Mouse (Mus musculus) left cerebral cortex, adult 18-20 months (tissue): Measurements from ENCODE around the gene Phlpp1. TPM values are rescaled to one million over a fixed set of nuclear protein-coding genes. Genes with fewer than 3 reads are reported as not detected.
"Not testable (repeated sequence)": the region's sequence is repeated elsewhere in the genome, so short reads cannot be mapped to it uniquely, and the experiment has no call there.

Source experiments
- DNase-seq, 2 experiments: peaks; one replicate each; pipeline ENCODE4 v3.0.0; 2021 to 2022; ENCODE audit warnings: low spot score in 2 of 2, mixed read lengths in 1 of 2
- total RNA-seq, 2 experiments: library from RNA; stranded (reverse); gene quantifications; 2 replicates each; pipeline ENCODE4 v1.2.3; 2021

Gene Phlpp1
- total RNA-seq, 2 experiments from 2014 or later = 62.0 to 66.9 TPM

GRCm38 (mm10) chr1:106309394-106310039 lies 138.0 kb downstream of the Phlpp1 start:
- no peak for DNase-seq

DNA sequence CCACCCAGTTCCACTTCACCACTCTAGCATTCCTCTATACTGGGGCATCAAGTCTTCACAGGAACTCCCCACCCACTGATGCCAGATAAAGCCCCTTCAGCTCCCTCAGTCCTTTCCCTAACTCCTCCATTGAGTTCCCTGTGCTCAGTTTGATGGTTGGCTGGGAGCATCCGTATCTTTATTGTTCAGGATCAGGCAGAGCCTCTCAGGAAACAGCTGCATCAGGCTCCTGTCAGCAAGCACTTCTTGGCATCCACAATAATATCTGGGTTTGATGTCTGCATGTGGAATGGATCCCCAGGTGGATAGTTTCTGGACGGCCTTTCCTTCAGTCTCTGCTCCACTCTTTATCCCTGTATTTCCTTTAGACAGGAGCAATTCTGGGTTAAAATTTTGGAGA lies 138.7 kb downstream of the Phlpp1 start:
- DNase-seq = no peak

GRCm38 (mm10) chr1:106311830-106312229 lies 140.3 kb downstream of the Phlpp1 start:
- not testable (repeated sequence) for DNase-seq

GRCm38 (mm10) chr1:106314476-106314875 lies 142.9 kb downstream of the Phlpp1 start:
- DNase-seq = no peak

DNA sequence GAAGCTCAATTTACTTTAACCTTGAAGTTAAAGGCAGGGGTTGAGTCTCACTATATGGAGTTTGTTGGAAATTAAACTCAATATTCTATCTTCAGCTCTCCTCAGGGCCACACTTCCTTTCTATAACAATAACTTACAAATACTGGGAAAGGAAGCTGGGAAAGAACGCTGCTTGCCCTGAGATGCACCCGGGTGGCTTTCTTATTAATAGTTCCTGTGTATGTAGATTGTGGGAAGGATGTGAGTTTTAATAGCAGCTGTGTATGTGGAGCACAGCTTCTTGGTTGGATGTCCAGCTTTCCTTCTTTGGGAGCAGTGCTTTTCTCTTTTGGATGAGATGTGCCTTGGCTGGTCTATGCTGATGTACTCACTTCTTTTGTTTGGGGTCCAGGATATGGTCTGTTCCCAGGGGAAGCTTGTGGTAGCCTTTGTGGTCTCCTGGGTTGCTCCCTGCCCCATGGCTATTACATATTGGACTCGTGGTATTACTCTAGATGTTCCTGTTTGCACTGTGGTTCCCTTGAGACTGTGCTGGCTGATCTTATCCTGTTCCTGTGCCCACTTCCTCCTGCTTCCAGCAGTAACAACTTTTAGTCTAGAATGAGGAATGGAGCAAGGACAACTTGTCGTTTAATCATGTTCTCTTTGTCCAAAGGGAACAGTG lies 145.2 kb downstream of the Phlpp1 start:
- DNase-seq = no peak

- no peak for DNase-seq
These were observed 146.8 kb downstream of the Phlpp1 start for GRCm38 (mm10) chr1:106318341-106318740.

GRCm38 (mm10) chr1:106320583-106320982 lies 149.0 kb downstream of the Phlpp1 start:
- DNase-seq = no peak

- DNase-seq = no peak
These were observed 150.0 kb downstream of the Phlpp1 start for GRCm38 (mm10) chr1:106321432-106322126.

DNA sequence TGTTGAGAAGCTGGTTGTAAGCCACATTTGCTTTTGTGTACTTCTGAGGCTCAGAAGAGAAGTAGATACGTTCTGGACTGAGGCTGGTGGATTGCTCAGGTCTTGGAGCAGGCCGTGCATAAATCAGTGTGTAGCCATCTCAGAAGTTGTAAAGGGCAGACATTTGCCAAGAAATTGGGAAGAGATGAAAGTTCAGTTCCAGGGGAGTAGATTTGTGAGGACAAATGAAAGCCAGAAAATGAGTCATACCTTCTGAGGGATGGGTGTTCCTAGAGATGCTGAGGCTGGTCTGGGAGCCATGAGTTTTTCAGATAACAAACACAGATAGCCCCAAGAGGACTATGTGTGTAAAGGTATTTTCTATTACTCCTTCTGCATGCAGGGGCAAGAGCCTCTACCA lies 155.1 kb downstream of the Phlpp1 start:
- DNase-seq = no peak

- DNase-seq = no peak
These were observed 170.5 kb downstream of the Phlpp1 start for GRCm38 (mm10) chr1:106342100-106342499.

DNA sequence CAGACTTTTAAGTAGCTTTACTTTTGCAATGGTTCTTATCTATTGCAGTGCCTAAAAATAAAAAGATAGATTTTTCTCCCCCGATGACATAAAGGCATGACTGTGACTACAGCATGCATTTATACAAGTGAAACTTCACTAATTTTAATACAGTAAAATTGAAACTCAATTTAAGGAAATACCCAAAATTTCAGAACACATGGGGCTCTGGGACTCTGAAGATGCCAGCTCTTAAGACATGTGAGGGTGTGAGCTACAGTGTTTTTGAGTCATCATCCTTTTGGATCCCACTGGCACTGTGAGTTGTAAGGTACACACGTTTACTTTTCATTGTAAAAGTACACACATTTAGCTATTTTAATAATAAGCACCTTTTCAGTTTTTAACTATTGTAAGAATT lies 173.7 kb downstream of the Phlpp1 start:
- no peak for DNase-seq

DNA sequence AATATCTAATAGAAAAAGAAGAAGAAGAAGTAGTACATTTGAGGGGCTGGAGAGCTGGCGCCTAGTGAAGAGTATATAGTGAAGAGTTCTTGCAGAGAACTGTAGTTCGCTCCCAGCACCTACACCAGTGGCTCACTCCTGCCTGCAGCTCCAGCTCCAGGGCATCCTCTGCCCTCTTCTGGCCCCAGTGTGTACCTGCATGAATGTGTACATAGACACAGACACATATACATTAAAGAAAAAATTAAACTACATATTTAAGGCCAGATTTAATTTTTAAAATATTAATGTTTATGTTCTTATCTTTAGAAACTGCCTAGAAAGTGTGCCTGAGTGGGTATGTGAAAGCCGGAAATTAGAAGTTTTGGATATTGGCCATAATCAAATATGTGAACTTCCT lies 175.2 kb downstream of the Phlpp1 start:
- DNase-seq = no peak

GRCm38 (mm10) chr1:106349116-106349515 lies 177.6 kb downstream of the Phlpp1 start:
- no peak for DNase-seq

DNA sequence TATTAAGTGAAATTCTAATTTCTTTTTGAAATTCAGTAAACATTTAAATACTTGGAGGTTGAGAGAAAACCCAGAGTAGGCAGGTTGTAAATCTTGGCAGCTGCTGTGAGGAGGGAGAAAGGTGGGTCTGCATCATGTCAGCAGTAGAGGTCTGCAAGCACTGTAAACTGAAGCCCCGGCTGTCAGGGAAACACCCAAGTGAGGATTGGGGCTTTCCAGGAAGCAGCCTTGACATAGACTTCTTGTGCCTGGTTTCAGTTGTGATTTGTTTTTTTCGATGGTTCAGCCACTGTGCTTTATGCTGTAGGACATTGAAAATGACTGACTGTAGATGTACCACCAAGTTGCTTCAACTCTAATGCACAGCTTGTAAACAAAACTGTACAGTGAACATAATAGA lies 180.0 kb downstream of the Phlpp1 start:
- DNase-seq = no peak

DNA sequence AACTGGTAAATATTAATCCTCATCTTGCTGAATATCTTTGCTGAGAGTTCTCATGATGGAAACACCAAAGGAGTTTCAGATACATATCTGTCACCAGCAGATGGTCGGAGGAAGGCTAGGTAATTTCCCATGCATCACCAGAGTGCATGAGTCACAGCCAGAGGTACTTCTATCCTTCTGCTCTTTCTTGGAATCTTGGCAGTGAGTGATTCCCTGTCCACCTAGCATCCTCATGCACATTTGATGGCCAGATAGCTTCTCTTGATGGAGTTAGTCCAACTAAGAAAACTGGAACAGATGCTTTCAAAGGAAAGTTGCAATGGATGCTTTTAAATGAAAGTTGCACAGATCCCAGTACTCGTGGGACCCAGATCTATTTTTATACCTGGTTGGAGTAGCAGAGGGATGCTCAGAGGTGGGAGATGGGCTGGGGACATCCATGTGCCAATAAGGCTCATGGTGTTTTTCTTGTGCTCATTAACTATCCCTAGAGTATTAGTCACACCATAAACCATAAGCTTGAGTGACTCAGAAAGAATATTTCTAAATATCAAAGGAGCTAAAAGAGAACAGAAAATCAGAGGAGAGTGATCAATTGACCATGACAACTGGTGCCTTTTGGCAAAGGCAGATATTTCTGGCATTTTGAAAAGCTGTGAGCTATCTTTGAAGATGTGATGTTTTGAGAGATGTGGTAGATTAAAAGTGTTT lies 181.4 kb downstream of the Phlpp1 start:
- DNase-seq = peak; percentile 26 to 29

GRCm38 (mm10) chr1:106353993-106354392 lies 182.4 kb downstream of the Phlpp1 start:
- DNase-seq = no peak

DNA sequence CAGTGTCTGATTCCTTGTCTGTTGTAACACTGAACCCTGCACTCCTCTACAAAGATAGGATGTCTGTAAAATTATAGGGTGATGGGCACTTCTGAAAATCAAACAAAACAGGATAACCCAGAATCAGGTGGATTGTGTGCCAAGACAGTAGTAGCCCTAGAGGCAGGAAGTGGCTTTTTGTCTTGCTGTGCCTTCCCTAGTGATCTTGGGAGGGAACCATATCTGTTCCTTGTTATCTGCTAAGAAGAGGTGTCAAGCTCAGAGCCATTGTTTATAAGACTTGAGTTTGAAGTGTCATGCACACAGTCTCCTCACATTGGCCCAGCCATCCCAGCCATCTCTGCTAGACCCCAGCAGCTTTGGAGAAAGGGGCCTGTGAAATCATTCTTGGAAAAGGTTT lies 187.9 kb downstream of the Phlpp1 start:
- DNase-seq = no peak

- DNase-seq = no peak
These were observed 191.5 kb downstream of the Phlpp1 start for GRCm38 (mm10) chr1:106362841-106363604.

- DNase-seq = no peak
These were observed 197.8 kb downstream of the Phlpp1 start for GRCm38 (mm10) chr1:106369330-106369729.

DNA sequence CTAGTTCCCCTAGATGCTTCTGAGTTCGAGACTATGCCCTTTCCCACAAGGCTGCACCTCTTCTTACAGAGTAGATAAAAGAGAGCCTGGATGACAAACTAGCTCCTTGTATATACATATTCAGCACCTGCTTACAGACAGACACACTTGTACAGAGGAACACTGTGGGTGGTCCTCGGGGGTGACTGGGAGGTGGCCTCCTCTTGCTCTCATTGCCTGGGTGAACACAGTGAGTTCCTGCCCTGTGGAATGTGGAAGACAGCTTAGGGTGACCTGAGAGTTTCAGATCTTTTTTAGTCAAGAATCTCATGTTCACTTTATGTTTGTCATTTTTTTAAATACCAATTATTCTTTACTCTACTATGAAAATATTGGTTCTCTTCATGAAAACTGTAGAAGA lies 200.9 kb downstream of the Phlpp1 start:
- no peak for DNase-seq

DNA sequence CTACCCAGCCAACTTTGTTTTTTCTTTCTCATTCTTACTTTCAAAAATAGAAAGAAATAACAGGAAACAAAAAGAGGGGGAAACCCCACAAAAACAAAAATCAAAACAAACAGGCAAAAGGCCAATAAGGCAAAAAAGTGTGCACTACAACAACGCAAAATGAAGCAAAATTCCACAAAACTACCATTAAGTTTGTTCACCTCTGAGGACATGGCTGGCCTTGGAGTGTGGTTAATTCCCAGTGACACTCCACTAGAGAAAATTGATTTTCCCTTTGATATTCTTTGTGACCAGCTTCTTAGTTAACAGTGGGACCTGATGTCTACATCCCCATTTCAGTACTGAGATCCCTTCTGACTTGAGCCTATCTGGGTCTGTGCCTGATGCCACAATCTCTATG lies 202.1 kb downstream of the Phlpp1 start:
- no peak for DNase-seq
